Mouse (Mus musculus) liver, embryonic 14 days (tissue): ENCODE results near the gene Olfr294. TPM values are rescaled to one million over a fixed set of nuclear protein-coding genes. Genes with fewer than 3 reads are reported as not detected.

Experiments
- polyA plus RNA-seq: library from polyadenylated mRNA; depleted of rRNA; stranded (reverse); fragments of >200 nt; gene quantifications from 2 replicates; pipeline ENCODE4 v1.2.3, GENCODE M21; 2012; rRNA removed

The Olfr294 gene
- not detected in 2 replicates for polyA plus RNA-seq

GRCm38 (mm10) chr7:86616543-86616942 lies at the start of gene Olfr294:
Gene Olfr294 (minus strand): TSS chr7:86616643.

DNA sequence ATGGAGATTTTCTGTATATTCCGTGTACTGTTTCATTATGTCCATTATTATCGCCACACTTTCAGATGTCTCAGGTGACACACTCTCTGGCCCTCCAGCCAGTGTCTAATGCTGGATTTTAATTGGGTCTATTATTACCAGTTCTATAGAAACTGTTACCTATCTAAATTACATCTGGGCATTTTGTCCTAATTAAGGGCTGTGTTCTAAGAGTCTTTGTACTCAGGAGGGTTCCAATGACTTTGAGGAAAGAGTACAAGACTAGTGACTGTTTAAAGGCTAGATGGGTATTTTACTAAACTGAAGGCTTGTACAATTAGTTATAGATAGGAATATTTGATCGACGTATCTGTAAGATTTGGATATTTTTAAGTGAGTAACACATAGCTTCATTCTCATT lies 32.3 kb upstream of the Olfr294 start, which contains the start of gene Olfr293:
Olfr293 (plus strand) TSS at position 301 of the 400 bp plus-strand sequence.

DNA sequence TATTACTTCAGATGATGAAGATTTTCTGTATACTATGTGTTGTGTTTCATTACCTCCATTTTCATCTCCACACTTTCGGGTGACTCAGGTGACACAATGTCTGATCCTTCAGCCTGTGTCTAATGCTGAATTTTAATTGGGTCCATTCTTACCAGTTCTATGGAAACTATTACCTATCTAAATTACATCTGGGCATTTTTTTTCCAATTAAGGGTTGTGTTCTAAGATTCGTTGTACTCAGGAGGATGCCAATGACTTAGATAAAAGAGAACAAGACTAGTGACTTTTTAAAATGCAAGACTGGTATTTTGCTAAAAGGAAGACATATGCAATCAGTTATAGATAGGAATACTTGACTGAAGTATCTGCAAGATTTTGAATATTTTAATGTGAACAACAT lies 32.9 kb downstream of the Olfr294 start, which contains the start of gene Olfr295:
Olfr295 (plus strand) TSS at position 301 of the 400 bp plus-strand sequence.

Other genes starting within 250 kb of the Olfr294 start
- not detected in 2 replicates for gene Olfr305, start 249.7 kb downstream of the Olfr294 start, polyA plus RNA-seq
- not detected in 2 replicates for gene Olfr304, start 230.0 kb downstream of the Olfr294 start, polyA plus RNA-seq
- not detected in 2 replicates for gene Olfr303, start 218.9 kb downstream of the Olfr294 start, polyA plus RNA-seq
- not detected in 2 replicates for gene Olfr301, start 212.8 kb downstream of the Olfr294 start, polyA plus RNA-seq
- gene Olfr299, start 156.7 kb downstream of the Olfr294 start, polyA plus RNA-seq = not detected in 2 replicates
- not detected in 2 replicates for gene Olfr298, start 124.2 kb downstream of the Olfr294 start, polyA plus RNA-seq
- not detected in 2 replicates for gene Olfr297, start 96.7 kb downstream of the Olfr294 start, polyA plus RNA-seq
- gene Olfr295, start 32.8 kb downstream of the Olfr294 start, polyA plus RNA-seq = not detected in 2 replicates
- gene Olfr293, start 32.4 kb upstream of the Olfr294 start, polyA plus RNA-seq = not detected in 2 replicates
- gene Olfr292, start 71.7 kb upstream of the Olfr294 start, polyA plus RNA-seq = not detected in 2 replicates
- not detected in 2 replicates for gene Folh1, start 159.3 kb upstream of the Olfr294 start, polyA plus RNA-seq
- not detected in 2 replicates for gene Vmn2r77, start 178.4 kb upstream of the Olfr294 start, polyA plus RNA-seq